Mouse (Mus musculus): ENCODE data around the gene Card10.

DNA sequence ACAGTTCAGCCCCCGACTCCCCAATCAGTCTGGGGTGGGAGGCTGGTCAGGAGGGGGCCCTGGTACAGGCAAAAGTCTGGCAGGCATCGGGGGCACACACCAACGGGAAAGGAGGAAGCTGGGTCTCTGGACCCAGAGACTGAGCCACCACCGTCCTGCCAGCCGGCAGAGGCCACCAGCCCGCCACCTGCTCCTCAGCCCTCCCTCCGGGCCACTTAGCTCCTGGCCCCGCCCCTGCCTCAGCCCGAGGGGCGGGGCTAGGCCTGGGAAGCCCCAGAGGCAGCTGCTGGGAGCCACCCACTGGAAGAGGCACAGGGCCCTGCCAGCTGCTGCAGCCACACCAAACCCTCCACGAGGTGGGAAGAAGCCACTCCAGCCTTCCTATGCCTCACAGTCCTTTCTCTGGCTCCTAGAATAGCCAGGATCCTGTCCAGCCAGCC lies 29.5 kb downstream of the Card10 start, which contains the start of gene Mfng:
- TF ChIP-seq CTCF (IDR thresholded peaks at IDR 0.05; ENCODE audit: insufficient read depth, low read depth, low read length) (no peak), POLR2A (IDR thresholded peaks at IDR 0.05; ENCODE audit: insufficient read depth, low read depth, low read length) (no peak)
